Mouse (Mus musculus) liver, postnatal 0 days (tissue): ENCODE measurements around the gene Hs1bp3.

Source experiments
- CTCF ChIP-seq: sonication (generic); IDR thresholded peaks from 2 replicates; pipeline ENCODE4 v1.5.1; 2016; ENCODE audit warnings: antibody characterized with exemption, low read depth
- EP300 ChIP-seq: IDR thresholded peaks from 2 replicates; pipeline ENCODE4 v1.6.1; 2016; ENCODE audit warnings: antibody characterized with exemption, low read depth, mild to moderate bottlenecking

GRCm38 (mm10) chr12:8297586-8298214 lies 15.5 kb upstream of the Hs1bp3 start:
- TF ChIP-seq CTCF = no peak
- no peak for TF ChIP-seq EP300
